Mouse (Mus musculus) CH12.LX (cell line): Measurements from ENCODE around the gene Sema6c. TPM values are rescaled to one million over a fixed set of nuclear protein-coding genes. Genes with fewer than 3 reads are reported as not detected.
"Not testable (repeated sequence)": the region's sequence is repeated elsewhere in the genome, so short reads cannot be mapped to it uniquely, and the experiment has no call there.

Source experiments
- DNase-seq: peaks from one replicate; pipeline ENCODE4 v3.0.0-alpha.2; 2013; ENCODE audit errors: extremely low read depth
- H3K27ac ChIP-seq: 2 replicates; pipeline ENCODE4 v1.5.1; 2012; ENCODE audit warnings: low read depth, mild to moderate bottlenecking, control low read depth, moderate library complexity; ENCODE audit not compliant: insufficient read depth
- H3K27me3 ChIP-seq: replicated peaks from 2 replicates; pipeline ENCODE3; 2012; ENCODE audit warnings: inconsistent platforms
- H3K36me3 ChIP-seq, 2 experiments: replicated peaks in 1 of 2; 2 replicates each; pipeline versions ENCODE3 to v1.6.1; 2012; ENCODE audit warnings: inconsistent platforms in 1 of 2, low read length in 1 of 2, mild to moderate bottlenecking in 1 of 2, mixed read lengths in 1 of 2, moderate library complexity in 1 of 2; ENCODE audit not compliant: control insufficient read depth in 1 of 2, insufficient read depth in 1 of 2
- H3K4me1 ChIP-seq, 2 experiments: 2 replicates each; pipeline ENCODE4 v1.6.1; 2012; ENCODE audit warnings: inconsistent platforms in 1 of 2, moderate library complexity in 1 of 2; ENCODE audit not compliant: insufficient read depth in 2 of 2, control insufficient read depth in 1 of 2
- H3K4me2 ChIP-seq: 2 replicates; pipeline ENCODE4 v1.6.1; 2012; ENCODE audit warnings: low read depth, mild to moderate bottlenecking, control low read depth; ENCODE audit not compliant: poor library complexity, insufficient read depth, severe bottlenecking
- H3K4me3 ChIP-seq, 3 experiments: fragments of 150-350 bp in 1 of 3; sonication (generic) in 1 of 3; replicated peaks in 1 of 3; 2 replicates each; pipeline versions ENCODE3 to v1.5.1; 2011 to 2012; ENCODE audit warnings: low read depth in 2 of 3, low read length in 2 of 3, mild to moderate bottlenecking in 2 of 3, moderate library complexity in 2 of 3, control low read depth in 1 of 3, improper control_type of control experiment in 1 of 3, inconsistent platforms in 1 of 3, mixed read lengths in 1 of 3; ENCODE audit not compliant: poor library complexity in 1 of 3
- H3K79me2 ChIP-seq: replicated peaks from 2 replicates; pipeline ENCODE4 v1.6.1; 2012; ENCODE audit warnings: mild to moderate bottlenecking, moderate library complexity; ENCODE audit not compliant: control insufficient read depth, poor library complexity, insufficient read depth, severe bottlenecking; ENCODE audit errors: extremely low read depth
- H3K9ac ChIP-seq: 2 replicates; pipeline ENCODE4 v1.6.1; 2012; ENCODE audit warnings: low read depth, mild to moderate bottlenecking, control low read depth, moderate library complexity; ENCODE audit not compliant: insufficient read depth
- H3K9me3 ChIP-seq: replicated peaks from 2 replicates; pipeline ENCODE3; 2012; ENCODE audit warnings: low read length, inconsistent platforms, mixed read lengths
- CHD1 ChIP-seq: IDR thresholded peaks from 2 replicates; pipeline ENCODE4 v1.6.1; 2012; ENCODE audit warnings: low read depth, low read length, improper control_type of control experiment, inconsistent platforms
- CHD2 ChIP-seq: IDR thresholded peaks from 2 replicates; pipeline ENCODE4 v1.6.1; 2011; ENCODE audit warnings: low read length, improper control_type of control experiment
- CTCF ChIP-seq, 2 experiments: IDR thresholded peaks in 1 of 2; conservative IDR thresholded peaks in 1 of 2; 2 replicates each; pipeline ENCODE4 v1.5.1; 2011 to 2012; ENCODE audit warnings: low read depth in 2 of 2, low read length in 2 of 2, improper control_type of control experiment in 1 of 2, inconsistent platforms in 1 of 2, mild to moderate bottlenecking in 1 of 2, moderate library complexity in 1 of 2
- E2F4 ChIP-seq: IDR thresholded peaks from 2 replicates; pipeline ENCODE4 v1.6.1; 2011; ENCODE audit warnings: low read depth, low read length, improper control_type of control experiment; ENCODE audit not compliant: insufficient replicate concordance
- ELF1 ChIP-seq: IDR thresholded peaks from 2 replicates; pipeline ENCODE4 v1.6.1; 2014; ENCODE audit warnings: low read depth, mild to moderate bottlenecking, inconsistent platforms, low read length, improper control_type of control experiment
- ETS1 ChIP-seq: conservative IDR thresholded peaks from 2 replicates; pipeline ENCODE4 v1.6.1; 2012; ENCODE audit warnings: low read depth, mild to moderate bottlenecking, inconsistent platforms, low read length, improper control_type of control experiment, moderate library complexity
- GABPA ChIP-seq: IDR thresholded peaks from 2 replicates; pipeline ENCODE4 v1.6.1; 2012; ENCODE audit warnings: low read depth, low read length, improper control_type of control experiment, inconsistent platforms; ENCODE audit not compliant: insufficient replicate concordance
- JUND ChIP-seq: conservative IDR thresholded peaks from 2 replicates; pipeline ENCODE4 v1.6.1; 2011; ENCODE audit warnings: low read depth, low read length, improper control_type of control experiment
- MAX ChIP-seq: IDR thresholded peaks from 2 replicates; pipeline ENCODE4 v1.6.1; 2011; ENCODE audit warnings: low read length, improper control_type of control experiment
- MYC ChIP-seq: IDR thresholded peaks from 2 replicates; pipeline ENCODE4 v1.6.1; 2011; ENCODE audit warnings: low read depth, mild to moderate bottlenecking, improper control_type of control experiment, low read length
- NRF1 ChIP-seq: IDR thresholded peaks from 2 replicates; pipeline ENCODE4 v1.6.1; 2014; ENCODE audit warnings: low read depth, mild to moderate bottlenecking, inconsistent platforms, low read length, improper control_type of control experiment, moderate library complexity
- PAX5 ChIP-seq: IDR thresholded peaks from 2 replicates; pipeline ENCODE4 v1.6.1; 2012; ENCODE audit warnings: low read length, inconsistent platforms, mixed read lengths
- POLR2A ChIP-seq: IDR thresholded peaks from 2 replicates; pipeline ENCODE4 v1.6.1; 2011; ENCODE audit warnings: low read depth, mild to moderate bottlenecking, improper control_type of control experiment, low read length
- RAD21 ChIP-seq: IDR thresholded peaks from 2 replicates; pipeline ENCODE4 v1.6.1; 2011; ENCODE audit warnings: low read depth, mild to moderate bottlenecking, low read length, improper control_type of control experiment, moderate library complexity
- RCOR1 ChIP-seq: conservative IDR thresholded peaks from 2 replicates; pipeline ENCODE4 v1.6.1; 2012; ENCODE audit warnings: low read depth, mild to moderate bottlenecking, inconsistent platforms, low read length, improper control_type of control experiment
- SIN3A ChIP-seq: IDR thresholded peaks from 2 replicates; pipeline ENCODE4 v1.6.1; 2012; ENCODE audit warnings: low read length, improper control_type of control experiment, inconsistent platforms
- TBP ChIP-seq: conservative IDR thresholded peaks from 2 replicates; pipeline ENCODE4 v1.6.1; 2011; ENCODE audit warnings: low read depth, low read length, improper control_type of control experiment
- TCF12 ChIP-seq: IDR thresholded peaks from 2 replicates; pipeline ENCODE4 v1.6.1; 2014; ENCODE audit warnings: low read depth, mild to moderate bottlenecking, inconsistent platforms, low read length, improper control_type of control experiment
- UBTF ChIP-seq: IDR thresholded peaks from 2 replicates; pipeline ENCODE4 v1.6.1; 2012; ENCODE audit warnings: low read depth, mild to moderate bottlenecking, inconsistent platforms, low read length, improper control_type of control experiment, moderate library complexity
- USF2 ChIP-seq: conservative IDR thresholded peaks from 2 replicates; pipeline ENCODE4 v1.6.1; 2011; ENCODE audit warnings: low read depth, low read length, improper control_type of control experiment
- ZKSCAN1 ChIP-seq: IDR thresholded peaks from 2 replicates; pipeline ENCODE4 v1.6.1; 2012; ENCODE audit warnings: low read depth, inconsistent platforms, low read length, improper control_type of control experiment, borderline replicate concordance
- ZNF384 ChIP-seq: IDR thresholded peaks from 2 replicates; pipeline ENCODE4 v1.6.1; 2012; ENCODE audit warnings: low read depth, low read length, improper control_type of control experiment, inconsistent platforms
- dilution Hi-C: fragments of 300-500 bp; cut with MboI; formaldehyde crosslinking; loops from 2 replicates; pipeline ENCODE4 v1.14.3; 2020; ENCODE audit warnings: low sequenced_read_pairs; ENCODE audit not compliant: extremely low pct_unique_long_range_greater_than_20kb, extremely low pct_ligation_motif_present
- in situ Hi-C: fragments of 300-500 bp; cut with MboI; formaldehyde crosslinking; loops from 3 replicates; pipeline ENCODE4 v1.14.3; 2019; ENCODE audit warnings: low sequenced_read_pairs, low pct_ligation_motif_present, low pct_unique_long_range_greater_than_20kb, mixed read lengths
- polyA plus RNA-seq: library from polyadenylated mRNA; unstranded; fragments of >175 nt; gene quantifications from 2 replicates; pipeline ENCODE4 v1.2.1, GENCODE M21; 2012; ENCODE audit warnings: low read depth; ENCODE audit not compliant: insufficient read length
- total RNA-seq, 2 experiments: library from RNA; depleted of rRNA; stranded (reverse); fragments of 300-350 nt in 1 of 2; fragments of >200 nt in 1 of 2; gene quantifications; 2 replicates each; pipeline ENCODE4 v1.2.3; 2012 to 2014

Sema6c gene
- total and polyA plus RNA-seq, 3 experiments, result 0.30 to 0.53 TPM; not detected in 1

DNA sequence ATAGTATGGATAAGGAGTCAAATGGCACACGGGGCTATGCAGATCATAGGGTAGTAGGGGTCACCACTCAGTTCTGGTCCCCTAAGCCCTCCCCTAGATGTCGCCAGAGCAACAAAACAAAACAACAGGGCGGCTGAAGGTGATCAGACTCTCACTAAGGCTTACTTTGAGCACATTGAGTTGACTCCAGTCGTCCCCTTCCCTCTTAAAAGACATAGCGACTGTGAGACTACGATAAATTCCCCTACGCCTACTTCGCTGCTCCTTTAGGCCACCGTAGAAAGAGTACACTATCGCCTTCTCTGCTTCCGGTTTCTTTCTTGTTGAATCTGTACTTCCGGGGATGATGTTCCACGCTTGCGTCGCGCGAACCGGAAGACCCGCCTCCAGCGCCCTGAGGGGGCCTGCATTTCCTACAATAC is 26.6 kb upstream of the Sema6c start, which contains the start of the genes Scnm1 and Lysmd1 (continued):
- peak in 1 of 2 experiments; percentile 52; a peak in 2 of 4 replicates for TF ChIP-seq CTCF (conservative IDR thresholded peaks at IDR 0.05 in 1 of 2, IDR thresholded peaks at IDR 0.05 in 1 of 2; ENCODE audit: low read depth in 2 of 2, low read length in 2 of 2)

DNA sequence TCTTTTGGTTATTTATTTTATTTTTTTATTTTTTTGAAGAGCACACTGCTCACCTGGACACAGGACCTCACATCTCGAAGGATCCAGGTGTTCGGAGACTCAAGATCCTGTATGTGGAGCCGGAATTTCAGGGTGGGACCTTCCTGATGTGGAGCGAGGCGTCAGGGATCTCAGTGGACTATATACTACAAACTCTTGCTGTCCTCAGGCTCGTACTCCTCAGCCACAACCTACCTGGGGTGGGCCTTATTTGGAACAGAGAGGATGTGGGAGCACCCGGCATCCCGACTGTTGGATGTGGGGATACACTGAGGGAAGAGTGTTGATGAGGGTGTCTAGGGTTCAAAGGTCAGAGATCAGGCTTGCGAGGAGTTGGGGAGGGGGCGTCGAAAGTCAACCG is 26.1 kb upstream of the Sema6c start:
- Histone ChIP-seq H3K79me2 (peaks cover 14% of the 10 kb centered on the region), H3K4me1 (peaks cover 8 to 24% of the 10 kb centered on the region in 2 experiments), H3K36me3 (peaks cover 16 to 38% of the 10 kb centered on the region in 2 experiments)
- H3K4me2 ChIP-seq, H3K27me3 ChIP-seq, H3K27ac ChIP-seq, dilution Hi-C loops, H3K9me3 ChIP-seq, DNase-seq, H3K4me3 ChIP-seq, H3K9ac ChIP-seq: not testable (repeated sequence)
- in situ Hi-C loops, result loop anchor here (5.0 kb wide), 1 partner anchor 133 kb away; no protein-coding TSS in a partner anchor

DNA sequence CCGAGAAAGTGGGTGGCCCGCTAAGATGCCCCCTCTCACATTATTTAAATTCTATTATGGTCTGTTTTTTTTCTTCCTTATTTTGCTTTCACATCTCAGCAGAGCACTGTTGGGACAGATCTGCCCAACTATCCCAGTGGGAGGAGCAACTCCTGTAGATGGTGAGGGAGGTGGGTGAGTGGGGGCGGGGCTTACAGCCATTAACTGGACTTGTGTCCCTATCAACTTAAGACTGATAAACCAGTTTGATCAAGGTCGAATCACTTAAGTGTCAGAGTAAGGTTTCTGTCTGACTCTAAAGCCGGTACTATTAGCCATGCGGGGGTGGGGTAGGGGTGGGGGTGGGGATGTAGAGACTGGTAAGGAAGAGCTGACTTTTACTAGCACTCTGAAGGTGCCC is 25.2 kb upstream of the Sema6c start:
- dilution Hi-C loops, result no loop called here
- H3K9ac ChIP-seq, result peak overlapping the region; percentile 81
- H3K36me3 ChIP-seq, result peaks cover 17 to 37% of the 10 kb centered on the region in 2 experiments
- H3K4me2 ChIP-seq, result peak overlapping the region; percentile 97
- peak overlapping the region; percentile 50 to 64 (median 54) for H3K4me3 ChIP-seq
- peaks cover 3% of the 10 kb centered on the region for H3K9me3 ChIP-seq
- peak; percentile 77 for DNase-seq
- TF ChIP-seq NRF1, result no peak
- peak; percentile 50; the same call in 1 of the 2 replicates for TF ChIP-seq CHD2
- H3K79me2 ChIP-seq, result peaks cover 14% of the 10 kb centered on the region
- peaks cover 13 to 32% of the 10 kb centered on the region in 2 experiments for H3K4me1 ChIP-seq
- in situ Hi-C loops, result no loop called here
- H3K27ac ChIP-seq, result peak overlapping the region; percentile 52; the same call in 1 of the 2 replicates
- H3K27me3 ChIP-seq, result no peaks in the 10 kb centered on the region

DNA sequence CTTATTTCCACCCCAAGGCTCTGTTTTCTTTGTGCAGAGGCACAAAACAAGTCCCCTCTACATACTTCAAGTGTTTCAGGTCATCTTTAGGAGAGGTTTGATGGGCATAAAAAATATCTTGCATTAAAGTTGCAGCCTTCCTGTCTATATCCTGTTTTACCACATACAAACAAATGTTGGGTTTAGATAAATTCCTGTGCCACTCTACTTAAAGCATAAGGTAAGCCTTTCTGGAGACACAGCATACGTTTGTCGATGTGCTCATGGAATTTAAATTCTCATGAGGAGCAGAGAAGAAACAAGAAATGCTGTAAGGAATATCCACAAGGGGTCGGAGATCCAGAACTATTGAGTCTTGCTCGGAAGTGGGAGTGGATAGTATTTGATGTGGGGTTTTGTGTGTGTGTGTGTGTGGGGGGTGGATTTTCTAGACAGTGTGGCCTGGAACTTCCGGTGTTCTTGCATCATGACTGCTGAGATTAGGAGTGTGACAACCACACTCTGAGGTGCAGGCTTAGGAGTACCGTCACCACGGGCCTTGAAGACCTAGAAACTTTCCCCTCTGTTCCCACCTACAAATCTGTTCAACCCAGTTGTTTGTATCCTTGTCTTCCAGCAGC is 24.7 kb upstream of the Sema6c start:
- Histone ChIP-seq H3K9me3 (peaks cover 3% of the 10 kb centered on the region), H3K9ac (peak overlapping the region; percentile 81), H3K36me3 (peaks cover 22 to 37% of the 10 kb centered on the region in 2 experiments), H3K27me3 (no peaks in the 10 kb centered on the region), H3K79me2 (peaks cover 16% of the 10 kb centered on the region), H3K4me2 (peak overlapping the region; percentile 97), H3K4me1 (peaks cover 18 to 37% of the 10 kb centered on the region in 2 experiments), H3K27ac (peak overlapping the region; percentile 65), H3K4me3 (peak overlapping the region; percentile 50 to 64 (median 54))
- DNase-seq, result peak; percentile 77
- in situ Hi-C loops (no loop called here), dilution Hi-C loops (no loop called here)
- TF ChIP-seq TCF12 (peak; percentile 65), TBP (peak; percentile 77; the same call in 1 of the 2 replicates), E2F4 (0 out of 2 replicates have a peak, but pooled peaks have one; percentile 24), ZKSCAN1 (no peak), ZNF384 (0 out of 2 replicates have a peak, but pooled peaks have one; percentile 7), CTCF (conservative IDR thresholded peaks at IDR 0.05 in 1 of 2, IDR thresholded peaks at IDR 0.05 in 1 of 2; ENCODE audit: low read depth in 2 of 2, low read length in 2 of 2) (no peak), PAX5 (no peak), SIN3A (peak; percentile 84), JUND (no peak), ETS1 (peak; percentile 50), CHD2 (peak; percentile 29; the same call in 1 of the 2 replicates), USF2 (no peak), MAX (peak; percentile 83), POLR2A (peak; percentile 56), GABPA (no peak), RCOR1 (no peak), CHD1 (no peak; the same call in 1 of the 2 replicates), UBTF (no peak), RAD21 (no peak), MYC (peak; percentile 93), ELF1 (peak; percentile 78)
